Mouse (Mus musculus) left cerebral cortex, postnatal 10 days (tissue): ENCODE measurements around the gene Cass4. TPM values are rescaled to one million over a fixed set of nuclear protein-coding genes. Genes with fewer than 3 reads are reported as not detected.

Source experiments
- DNase-seq, 2 experiments: peaks; one replicate each; pipeline ENCODE4 v3.0.0; 2021 to 2022; ENCODE audit warnings: low spot score in 2 of 2, mixed read lengths in 1 of 2; ENCODE audit errors: extremely low spot score in 1 of 2
- intact Hi-C: fragments of 180-260 bp; cut with DNase I; formaldehyde crosslinking; loops from one replicate; pipeline ENCODE4 v1.15.1; 2025
- total RNA-seq, 2 experiments: library from RNA; stranded (reverse); gene quantifications; 2 replicates each; pipeline ENCODE4 v1.2.3; 2021

Gene Cass4
- under 1 TPM; 0.47 to 0.59 TPM for total RNA-seq

GRCm38 (mm10) chr2:172393391-172394051, at the start of gene Cass4:
Gene Cass4, plus strand, starts transcription at chr2:172393794.
- intact Hi-C loops: no loop called here

DNA sequence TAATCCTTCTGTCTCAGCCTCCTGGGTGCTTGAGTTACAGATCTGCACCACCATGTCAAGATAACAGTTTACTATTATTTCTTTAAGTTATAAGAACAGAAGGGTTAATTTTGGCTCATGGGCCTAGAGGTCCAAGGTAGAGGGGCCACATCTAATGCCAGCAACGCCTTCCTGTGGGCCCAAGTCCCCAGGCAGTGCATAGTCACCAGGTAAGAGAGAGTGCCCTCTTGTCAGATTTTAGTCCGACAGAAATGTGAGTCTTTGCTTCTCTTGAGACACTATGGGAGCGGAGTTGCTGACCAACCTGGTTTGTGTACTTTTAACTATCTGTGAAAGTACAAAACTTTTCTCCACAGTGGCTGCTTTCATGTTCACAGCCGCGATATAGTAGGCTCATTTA, 48.9 kb upstream of the Cass4 start:
- intact Hi-C loops: no loop called here
- DNase-seq: no peak

More at GRCm38 (mm10) chr2:172393391-172394051, at the start of gene Cass4:
- peak in 1 of 2 experiments; percentile 48 for DNase-seq

GRCm38 (mm10) chr2:172345258-172345738, 48.3 kb upstream of the Cass4 start, which contains the start of gene Fam210b:
Gene Fam210b, plus strand, starts transcription at chr2:172345565.
- intact Hi-C loops: no loop called here
- peak; percentile 91 to 97 for DNase-seq

- intact Hi-C loops: no loop called here
- peak in 1 of 2 experiments; percentile 48 for DNase-seq
These were observed 47.3 kb upstream of the Cass4 start for GRCm38 (mm10) chr2:172346034-172346929.

DNA sequence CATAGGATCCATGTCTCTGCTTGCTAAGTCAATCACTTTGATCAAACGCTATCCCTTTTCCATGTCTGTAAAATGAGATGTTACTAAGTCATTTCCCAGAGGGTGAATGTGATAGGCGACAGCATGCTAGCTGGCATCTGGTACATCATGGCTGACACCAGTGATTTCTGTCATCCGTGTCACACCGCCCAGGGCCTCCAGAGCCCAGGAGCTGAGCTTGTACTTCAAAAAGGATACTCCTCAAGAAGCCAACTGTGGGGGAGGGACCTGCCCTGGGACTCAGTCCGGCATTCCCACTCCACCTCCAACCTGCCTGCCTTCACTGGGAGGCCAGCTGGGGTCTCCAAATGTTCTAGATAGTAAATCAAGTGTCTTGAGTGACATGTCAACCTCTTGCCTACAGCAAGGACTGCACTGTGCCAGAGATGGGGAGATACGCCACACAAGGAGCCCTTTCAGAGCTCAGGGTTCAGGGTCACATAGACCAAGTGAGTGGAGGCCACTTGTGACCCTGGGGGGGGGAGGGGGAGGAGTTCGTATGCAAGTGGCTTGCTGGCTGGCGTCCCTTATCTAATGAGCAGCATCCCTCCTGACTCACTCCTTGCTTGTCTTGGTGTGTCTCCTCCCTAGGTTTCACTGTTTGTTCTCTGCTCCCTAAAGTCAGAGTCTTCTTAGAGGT, 46.5 kb upstream of the Cass4 start:
- no peak for DNase-seq
- intact Hi-C loops: no loop called here

DNA sequence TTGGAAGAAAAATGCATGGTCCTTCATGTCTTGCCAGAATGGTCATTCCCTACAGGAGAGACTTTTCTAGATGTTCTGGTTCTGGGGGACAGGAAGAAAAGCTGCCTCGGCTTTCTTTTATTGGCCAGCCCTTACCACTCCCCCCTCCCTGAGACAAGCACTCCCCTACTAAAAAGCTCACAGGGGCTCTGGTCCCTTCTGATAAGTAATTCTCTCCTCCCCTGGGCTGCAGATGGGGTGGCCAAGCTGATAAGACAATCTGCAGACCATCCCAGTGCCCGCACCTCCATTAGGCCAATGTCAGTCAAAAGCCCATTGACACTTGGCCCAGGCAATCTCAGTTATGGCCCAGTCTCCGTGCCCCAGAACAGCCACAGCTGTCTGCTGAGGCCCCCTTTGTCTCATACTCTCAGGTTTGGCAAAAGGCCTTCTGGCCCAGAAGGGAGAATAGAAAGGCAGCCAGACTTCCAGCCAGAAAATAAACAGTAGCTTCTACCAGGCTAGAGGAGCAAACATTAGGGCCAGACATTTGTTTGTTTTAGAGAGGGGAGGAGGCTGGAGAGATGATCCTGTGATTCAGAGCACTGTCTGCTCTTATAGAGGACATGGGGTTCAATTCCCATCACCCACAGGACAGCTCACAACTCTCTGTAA, 45.2 kb upstream of the Cass4 start:
- intact Hi-C loops: no loop called here
- no peak for DNase-seq

DNA sequence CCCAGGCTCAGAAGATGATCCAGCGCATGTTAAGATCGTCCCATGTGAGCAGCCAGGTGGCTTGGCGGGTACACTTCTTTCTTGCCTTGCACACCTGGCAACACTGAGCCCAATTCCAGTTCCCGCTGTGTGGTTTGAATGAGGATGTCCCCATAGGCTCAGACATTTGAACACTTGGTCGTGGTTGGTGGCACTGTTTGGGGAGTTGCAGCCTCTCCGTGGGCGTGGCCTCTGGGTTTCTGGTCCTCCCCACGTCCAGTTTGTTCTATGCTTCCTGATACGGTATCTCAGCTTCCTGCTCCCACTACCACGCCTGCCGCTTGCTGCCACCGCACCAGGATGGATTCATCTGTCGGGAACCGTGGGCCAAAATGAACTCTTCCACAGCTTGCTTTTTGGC, 43.8 kb upstream of the Cass4 start:
- intact Hi-C loops: no loop called here
- no peak for DNase-seq

GRCm38 (mm10) chr2:172350773-172351172, 42.8 kb upstream of the Cass4 start:
- intact Hi-C loops: no loop called here
- DNase-seq: no peak

DNA sequence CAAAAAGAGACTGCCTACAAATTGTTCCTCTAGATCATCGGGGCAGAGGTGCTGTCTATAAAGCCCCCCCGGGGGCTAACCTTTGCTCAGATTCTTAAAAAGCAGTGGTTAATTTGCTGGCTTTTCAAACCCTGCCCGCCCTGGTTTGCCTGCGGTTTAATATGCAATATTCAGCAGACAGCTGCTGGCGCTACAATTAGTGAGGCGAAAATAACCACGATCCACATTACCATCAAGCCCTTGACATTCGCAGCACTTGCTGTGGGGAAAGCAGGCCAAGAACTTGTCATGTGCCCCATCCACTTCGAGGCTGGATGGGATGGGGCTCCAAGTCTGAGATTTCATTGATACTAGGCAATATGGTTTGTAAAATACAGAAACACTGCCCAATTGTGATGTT, 40.4 kb upstream of the Cass4 start:
- no peak for DNase-seq
- intact Hi-C loops: no loop called here

DNA sequence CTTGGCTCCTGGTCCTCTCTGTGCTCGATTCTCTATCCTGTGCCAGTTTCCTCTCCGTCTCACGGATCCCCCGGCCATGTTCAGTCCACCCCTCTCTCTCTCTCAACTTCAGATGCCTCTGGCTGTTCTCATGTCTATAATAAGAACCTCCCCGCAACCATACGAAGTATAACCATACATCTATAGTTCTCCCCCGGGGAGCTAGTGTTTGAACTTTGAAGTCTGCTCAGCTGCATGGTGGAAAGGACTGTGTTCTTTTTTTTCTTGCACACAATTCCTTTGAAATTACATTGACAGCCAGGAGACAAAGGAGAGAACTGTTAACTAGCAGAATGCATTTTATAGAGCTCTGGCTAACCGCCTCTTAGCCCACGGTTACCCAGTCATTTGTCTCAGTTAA, 38.8 kb upstream of the Cass4 start:
- DNase-seq: no peak
- intact Hi-C loops: no loop called here

DNA sequence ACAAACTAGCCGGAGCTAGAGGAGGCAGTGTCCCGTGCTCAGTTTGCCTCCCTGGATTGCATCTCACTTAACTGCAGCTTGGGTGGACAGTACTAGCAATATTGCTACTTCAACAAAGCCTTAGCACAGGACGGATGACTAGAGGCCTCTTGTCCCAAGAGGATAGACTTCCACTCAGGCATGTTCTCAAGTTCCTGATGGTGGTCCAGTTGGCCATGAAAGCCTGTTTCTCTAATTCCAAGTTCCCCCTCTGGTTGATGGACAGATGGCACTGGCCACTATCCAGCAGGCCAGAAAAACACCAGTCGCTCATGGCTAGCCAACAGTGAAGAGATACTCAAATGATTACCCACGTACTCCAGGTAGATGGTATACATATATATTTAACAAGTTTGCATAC, 37.8 kb upstream of the Cass4 start:
- intact Hi-C loops: no loop called here
- DNase-seq: no peak

GRCm38 (mm10) chr2:172363176-172363575, 30.4 kb upstream of the Cass4 start:
- DNase-seq: no peak
- intact Hi-C loops: no loop called here

DNA sequence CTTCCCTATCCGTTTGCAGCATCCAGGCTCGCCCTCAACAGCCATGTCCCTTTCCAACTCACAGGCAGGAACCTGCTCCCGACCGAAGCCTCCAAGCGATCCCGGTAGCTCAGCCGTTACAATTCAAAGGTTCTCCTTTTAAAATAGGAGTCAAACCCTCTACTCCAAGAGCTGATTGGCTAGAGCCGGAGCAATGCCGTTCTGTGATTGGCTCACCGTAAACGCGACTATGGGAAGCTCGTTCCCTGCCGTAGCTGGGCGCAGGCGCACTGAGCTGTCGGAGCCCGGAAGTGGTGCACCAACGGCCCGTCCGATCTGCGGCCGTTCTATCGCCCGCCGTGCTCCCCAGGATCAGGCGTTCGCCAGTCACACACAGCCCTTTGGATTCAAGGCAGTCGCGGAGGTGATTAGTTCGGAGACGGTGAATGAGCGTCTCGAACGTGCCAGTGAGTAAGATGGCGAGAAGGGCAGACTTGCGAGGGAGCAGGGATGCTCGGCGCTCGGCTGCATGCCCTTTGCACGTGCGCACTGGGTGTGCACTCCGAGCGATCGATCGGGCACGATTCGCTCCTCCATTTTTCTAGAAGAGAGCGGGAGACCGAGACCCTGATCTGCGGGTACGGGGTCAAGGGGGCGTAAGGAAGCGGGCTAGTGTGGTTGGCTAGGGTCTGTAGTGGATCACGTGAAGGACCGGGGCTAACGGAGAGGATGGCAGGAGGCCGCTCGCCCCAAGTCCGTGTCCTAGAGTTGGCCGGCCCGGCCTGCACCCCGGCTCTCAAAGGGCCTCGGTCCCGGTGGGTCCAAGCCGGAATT, 23.0 kb upstream of the Cass4 start, which contains the start of the genes Aurka and Cstf1:
Gene Aurka, minus strand, starts transcription at position 125 of the 813 bp plus-strand sequence.
Gene Cstf1, plus strand, starts transcription at position 271 of the 813 bp plus-strand sequence.
- intact Hi-C loops: loop anchor here (2.0 to 10.0 kb wide), 2 partner anchors 68 to 634 kb away; partner anchors contain the start of gene Rae1
- peak; percentile 95 for DNase-seq

GRCm38 (mm10) chr2:172371258-172371657, 22.3 kb upstream of the Cass4 start:
- intact Hi-C loops: loop anchor here (2.0 to 10.0 kb wide), 2 partner anchors 68 to 634 kb away; partner anchors contain the start of gene Rae1
- DNase-seq: no peak

- intact Hi-C loops: loop anchor here (10.0 kb wide), 1 partner anchor 628 kb away; the partner anchor contains the start of gene Rae1
- DNase-seq: no peak
These were observed 17.0 kb upstream of the Cass4 start for GRCm38 (mm10) chr2:172376551-172376950.

- intact Hi-C loops: loop anchor here (10.0 kb wide), 1 partner anchor 628 kb away; the partner anchor contains the start of gene Rae1
- no peak for DNase-seq
These were observed 16.5 kb upstream of the Cass4 start for GRCm38 (mm10) chr2:172376999-172377515.

DNA sequence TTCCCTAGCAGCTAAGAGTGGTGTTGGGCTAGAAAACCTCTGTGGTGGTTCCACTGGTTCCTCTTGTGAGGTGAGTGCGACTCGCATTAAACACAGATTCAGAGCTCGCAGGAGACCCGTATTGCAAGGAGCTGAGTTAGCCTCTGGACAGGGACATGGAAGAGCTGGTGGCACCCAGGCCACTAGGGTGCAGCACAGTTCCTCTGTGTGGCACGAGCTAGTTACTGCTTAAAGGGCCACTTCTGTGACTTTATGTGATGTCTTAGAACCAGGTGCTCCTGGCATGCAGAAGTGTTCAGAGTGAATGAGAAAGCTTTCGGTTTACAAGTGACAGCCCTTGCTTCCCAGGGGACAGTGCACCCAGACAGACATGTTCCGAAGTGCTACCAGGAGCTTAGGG, 15.3 kb upstream of the Cass4 start:
- intact Hi-C loops: loop anchor here (10.0 kb wide), 1 partner anchor 626 kb away; the partner anchor contains the start of gene Rae1
- peak in 1 of 2 experiments; percentile 67 for DNase-seq
